Mouse (Mus musculus) hindbrain, postnatal 0 days (tissue): Measurements from ENCODE around the gene Rbms2. TPM values are rescaled to one million over a fixed set of nuclear protein-coding genes. Genes with fewer than 3 reads are reported as not detected.
"Not testable (repeated sequence)": the region's sequence is repeated elsewhere in the genome, so short reads cannot be mapped to it uniquely, and the experiment has no call there.

ENCODE experiments used
- ATAC-seq: fragments of 200-750 bp; cut with Nextera tagmentation; 2 replicates; pipeline ENCODE4 v1.8.0; 2017; ENCODE audit warnings: mild to moderate bottlenecking, moderate TSS enrichment, moderate library complexity
- DNase-seq: peaks from one replicate; pipeline ENCODE4 v3.0.0-alpha.2; 2015; ENCODE audit warnings: low spot score
- H3K27ac ChIP-seq: fragments of 300-500 bp; sonication (generic); 2 replicates; pipeline ENCODE4 v1.5.1; 2014; ENCODE audit warnings: mild to moderate bottlenecking
- H3K27me3 ChIP-seq: fragments of 300-500 bp; sonication (generic); 2 replicates; pipeline ENCODE4 v1.6.1; 2014; ENCODE audit warnings: low read length, mixed read lengths; ENCODE audit not compliant: insufficient read depth
- H3K36me3 ChIP-seq: fragments of 300-500 bp; sonication (generic); 2 replicates; pipeline ENCODE4 v1.6.1; 2014; ENCODE audit warnings: low read length, mixed read lengths; ENCODE audit not compliant: insufficient read depth
- H3K4me1 ChIP-seq: fragments of 300-500 bp; sonication (generic); 2 replicates; pipeline ENCODE4 v1.6.1; 2014; ENCODE audit warnings: antibody characterized with exemption, low read length, mixed read lengths; ENCODE audit not compliant: insufficient read depth
- H3K4me2 ChIP-seq: fragments of 300-500 bp; sonication (generic); 2 replicates; pipeline ENCODE4 v1.6.1; 2014; ENCODE audit warnings: low read depth, mild to moderate bottlenecking, low read length, moderate library complexity, mixed read lengths
- H3K4me3 ChIP-seq: fragments of 300-500 bp; sonication (generic); 2 replicates; pipeline ENCODE4 v1.5.1; 2014; ENCODE audit warnings: low read length
- H3K9ac ChIP-seq: fragments of 300-500 bp; sonication (generic); replicated peaks from 2 replicates; pipeline ENCODE4 v1.6.1; 2014; ENCODE audit warnings: mild to moderate bottlenecking, low read length, moderate library complexity, mixed read lengths
- H3K9me3 ChIP-seq: fragments of 300-500 bp; sonication (generic); 2 replicates; pipeline ENCODE4 v1.6.1; 2016; ENCODE audit warnings: low read length, mixed read lengths
- CTCF ChIP-seq: IDR thresholded peaks from 2 replicates; pipeline ENCODE4 v1.5.1; 2016; ENCODE audit warnings: antibody characterized with exemption, control low read depth, low read depth
- WGBS: fragments of 180-500 bp; shearing (Covaris S2); extraction: QIAGEN DNeasy Blood & Tissue Kit; methylation state at CpG from one replicate; pipeline ENCODE4 v1.1.7; 2014; 5-methylcytosine and 5-hydroxymethylcytosine counted together
- polyA plus RNA-seq: library from polyadenylated mRNA; unstranded; fragments of >200 nt; fragmentation: Nextera tagmentation; extraction: Ambion mirVana; gene quantifications from 2 replicates; pipeline ENCODE4 v1.2.1, GENCODE M21; 2015
- total RNA-seq: library from RNA; depleted of rRNA; stranded (reverse); fragments of >200 nt; gene quantifications from 2 replicates; pipeline ENCODE4 v1.2.3, GENCODE M21; 2014

Gene Rbms2
- total and polyA plus RNA-seq, 2 experiments from 2014 or later, result 7.3 to 13.2 TPM

DNA sequence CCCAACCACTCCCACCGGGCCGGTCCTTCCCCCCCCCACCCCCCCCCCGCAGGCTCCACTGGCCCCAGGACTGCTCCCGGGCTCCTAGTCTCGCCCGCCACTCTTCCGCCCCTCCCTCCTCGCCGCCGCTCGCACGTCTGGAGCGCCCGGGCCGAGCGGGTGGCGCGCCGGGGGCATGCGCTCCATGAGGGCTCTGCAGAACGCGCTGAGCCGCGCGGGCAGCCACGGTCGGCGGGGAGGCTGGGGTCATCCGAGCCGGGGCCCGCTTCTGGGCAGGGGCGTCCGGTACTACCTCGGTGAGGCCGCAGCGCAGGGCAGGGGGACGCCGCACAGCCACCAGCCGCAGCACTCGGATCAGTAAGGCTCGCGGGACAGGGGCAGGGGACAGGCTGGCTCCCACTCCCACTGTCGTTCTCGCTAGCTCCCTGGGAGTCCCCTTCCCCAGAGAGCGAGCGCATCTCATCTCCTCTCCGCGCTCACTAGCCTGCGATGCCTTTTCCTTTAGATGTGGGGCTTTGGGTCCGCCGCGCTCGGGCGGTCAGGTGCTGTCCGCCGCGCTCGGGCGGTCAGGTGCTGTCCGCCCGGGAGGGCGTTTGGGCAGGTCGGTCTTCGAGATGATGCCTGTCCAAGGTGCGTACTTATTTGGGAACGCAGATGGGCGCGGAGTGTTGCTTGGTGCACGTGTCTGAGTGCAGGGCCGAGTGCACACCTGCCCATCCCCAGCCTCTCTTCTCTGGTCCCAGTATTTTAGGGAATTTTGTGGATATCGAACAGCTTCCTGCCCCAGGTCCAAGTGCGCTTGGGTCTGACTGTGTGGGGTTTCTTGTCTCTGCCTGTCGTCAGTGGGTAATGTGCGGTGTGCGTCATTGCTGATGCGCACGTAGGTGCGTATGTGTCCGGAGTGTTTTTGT is 14.7 kb upstream of the Rbms2 start:
- Histone ChIP-seq H3K4me2 (peak overlapping the region; percentile 99), H3K36me3 (no peaks in the 10 kb centered on the region), H3K9me3 (no peaks in the 10 kb centered on the region), H3K4me3 (peak overlapping the region; percentile 64), H3K9ac (peak overlapping the region; percentile 68), H3K27ac (no peak overlapping the region), H3K27me3 (no peaks in the 10 kb centered on the region), H3K4me1 (no peaks in the 10 kb centered on the region)
- DNase-seq (peak; percentile 48), ATAC-seq (peak; percentile 88)
- WGBS, result under 1% methylated on average over 61 of the region's 79 CpGs
- TF ChIP-seq CTCF, result no peak

DNA sequence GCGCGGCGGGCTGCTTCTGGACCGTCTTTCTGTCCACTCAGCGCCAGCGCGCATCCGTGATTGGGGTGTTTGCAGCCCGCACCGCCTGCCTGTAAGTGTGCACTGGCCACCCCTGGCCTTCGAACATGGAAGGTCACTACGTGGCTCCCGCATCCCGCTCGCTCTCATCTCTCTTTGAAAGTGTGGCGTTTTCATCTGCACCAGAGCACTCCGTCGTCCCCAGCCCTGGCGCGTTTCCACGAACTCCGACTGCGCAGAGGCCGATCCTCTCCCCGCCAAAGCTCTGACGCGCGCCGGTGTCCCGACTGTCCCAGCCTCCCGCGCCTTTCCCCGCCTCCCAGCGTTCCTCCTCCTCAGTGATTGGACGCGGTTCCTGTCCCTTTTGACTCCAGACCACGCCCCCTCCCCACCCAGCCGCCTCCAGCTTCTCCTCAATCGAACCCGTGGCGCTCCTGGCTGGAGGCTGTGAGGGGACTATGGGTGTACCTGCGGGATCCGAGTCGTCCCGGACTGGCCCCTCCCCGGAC is 14.0 kb upstream of the Rbms2 start, which contains the start of gene Gls2:
Gene Gls2, plus strand, starts transcription at position 434 of the 527 bp plus-strand sequence.
- peak; percentile 98 for ATAC-seq
- Histone ChIP-seq H3K4me3 (peak within 1 kb of the TSS; percentile 64), H3K4me1 (no peaks in the 10 kb centered on the region), H3K27ac (no peak within 1 kb of the TSS), H3K27me3 (no peaks in the 10 kb centered on the region), H3K4me2 (peak within 1 kb of the TSS; percentile 99), H3K9ac (peak within 1 kb of the TSS; percentile 68), H3K9me3 (no peaks in the 10 kb centered on the region), H3K36me3 (no peaks in the 10 kb centered on the region)
- under 1% methylated on average over 46 of the region's 46 CpGs for WGBS
- DNase-seq, result peak; percentile 96
- TF ChIP-seq CTCF, result no peak

DNA sequence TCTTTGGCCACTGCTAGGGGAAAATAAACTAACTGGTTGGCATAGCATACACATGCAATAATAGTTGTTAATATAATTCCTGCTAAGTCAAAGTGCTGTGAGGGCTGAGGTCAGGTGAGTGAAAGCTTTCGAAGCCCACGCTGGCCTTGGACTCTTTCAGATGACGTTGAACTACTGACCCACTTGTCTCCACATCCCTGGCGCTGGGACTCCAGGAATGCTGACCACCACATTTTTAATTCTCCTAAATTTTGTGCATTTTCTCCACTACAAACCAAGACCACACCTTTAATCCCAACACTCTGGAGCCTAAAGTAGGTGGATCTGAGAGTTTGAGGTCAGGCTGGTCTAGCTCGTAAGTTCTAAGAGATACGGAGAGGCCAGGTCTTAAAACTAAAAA is 13.0 kb upstream of the Rbms2 start:
- Histone ChIP-seq H3K4me3 (no peak overlapping the region), H3K36me3 (no peaks in the 10 kb centered on the region), H3K4me2 (no peak overlapping the region), H3K9ac (no peak overlapping the region), H3K9me3 (no peaks in the 10 kb centered on the region), H3K27me3 (no peaks in the 10 kb centered on the region), H3K4me1 (no peaks in the 10 kb centered on the region), H3K27ac (no peak overlapping the region)
- DNase-seq (no peak), ATAC-seq (no peak)
- WGBS, result 94% methylated on average over 6 of the region's 6 CpGs
- no peak for TF ChIP-seq CTCF

DNA sequence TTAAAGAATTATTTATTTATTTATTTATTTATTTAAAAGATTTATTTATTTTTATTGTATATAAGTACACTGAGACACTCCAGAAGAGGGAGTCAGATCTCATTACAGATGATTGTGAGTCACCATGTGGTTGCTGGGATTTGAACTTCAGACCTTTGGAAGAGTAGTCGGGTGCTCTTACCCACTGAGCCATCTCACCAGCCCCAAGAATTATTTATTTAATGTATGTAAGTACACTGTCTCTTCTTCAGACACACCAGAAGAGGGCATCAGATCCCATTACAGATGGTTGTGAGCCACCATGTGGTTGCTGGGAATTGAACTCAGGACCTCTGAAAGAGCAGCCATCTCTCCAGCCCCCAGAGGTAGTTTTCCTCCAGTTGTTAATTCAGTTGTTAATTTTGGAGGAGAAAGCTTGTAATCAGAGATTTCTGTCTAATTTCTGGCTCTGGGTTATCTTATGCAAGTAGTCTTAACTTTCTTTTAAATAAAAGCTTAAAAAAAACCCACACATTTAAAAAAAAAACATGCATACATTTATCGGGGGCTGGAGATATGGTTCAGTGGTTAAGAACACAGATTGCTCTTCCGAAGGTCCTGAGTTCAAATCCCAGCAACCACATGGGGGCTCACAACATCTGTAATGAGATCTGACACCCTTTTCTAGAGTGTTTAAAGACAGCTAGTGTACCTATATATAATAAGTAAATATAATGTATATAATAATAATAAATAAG is 12.1 kb upstream of the Rbms2 start:
- H3K4me3 ChIP-seq, DNase-seq, H3K4me2 ChIP-seq, ATAC-seq, H3K36me3 ChIP-seq, H3K27me3 ChIP-seq, H3K4me1 ChIP-seq, H3K9ac ChIP-seq, H3K27ac ChIP-seq, H3K9me3 ChIP-seq: not testable (repeated sequence)
- WGBS, result 90% methylated on average over 3 of the region's 3 CpGs

DNA sequence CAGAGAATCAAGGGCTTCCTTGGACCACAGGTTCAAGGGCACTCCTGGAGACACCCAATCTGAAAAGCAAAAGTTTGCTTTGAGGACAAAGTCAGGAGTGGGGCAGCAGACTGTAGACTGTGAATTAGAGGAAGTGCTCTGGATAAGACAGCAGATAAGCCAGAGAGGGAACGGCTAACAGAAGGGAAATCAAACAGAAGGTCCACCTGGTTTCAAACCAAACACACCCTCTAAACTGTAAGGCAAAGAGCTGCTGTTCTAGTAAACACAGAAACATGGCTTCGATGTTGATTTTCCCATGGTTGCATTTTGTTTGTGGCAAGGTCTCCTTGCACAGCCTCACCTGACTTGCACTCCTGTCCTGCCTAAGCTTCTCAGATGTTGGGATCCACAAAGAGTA is 11.4 kb upstream of the Rbms2 start:
- Histone ChIP-seq H3K27ac (no peak overlapping the region), H3K4me1 (no peaks in the 10 kb centered on the region), H3K27me3 (no peaks in the 10 kb centered on the region), H3K4me3 (no peak overlapping the region), H3K9ac (no peak overlapping the region), H3K36me3 (no peaks in the 10 kb centered on the region), H3K4me2 (no peak overlapping the region), H3K9me3 (no peaks in the 10 kb centered on the region)
- ATAC-seq, result no peak
- WGBS, result 82% methylated on average over 2 of the region's 2 CpGs
- DNase-seq, result no peak
- TF ChIP-seq CTCF, result no peak

DNA sequence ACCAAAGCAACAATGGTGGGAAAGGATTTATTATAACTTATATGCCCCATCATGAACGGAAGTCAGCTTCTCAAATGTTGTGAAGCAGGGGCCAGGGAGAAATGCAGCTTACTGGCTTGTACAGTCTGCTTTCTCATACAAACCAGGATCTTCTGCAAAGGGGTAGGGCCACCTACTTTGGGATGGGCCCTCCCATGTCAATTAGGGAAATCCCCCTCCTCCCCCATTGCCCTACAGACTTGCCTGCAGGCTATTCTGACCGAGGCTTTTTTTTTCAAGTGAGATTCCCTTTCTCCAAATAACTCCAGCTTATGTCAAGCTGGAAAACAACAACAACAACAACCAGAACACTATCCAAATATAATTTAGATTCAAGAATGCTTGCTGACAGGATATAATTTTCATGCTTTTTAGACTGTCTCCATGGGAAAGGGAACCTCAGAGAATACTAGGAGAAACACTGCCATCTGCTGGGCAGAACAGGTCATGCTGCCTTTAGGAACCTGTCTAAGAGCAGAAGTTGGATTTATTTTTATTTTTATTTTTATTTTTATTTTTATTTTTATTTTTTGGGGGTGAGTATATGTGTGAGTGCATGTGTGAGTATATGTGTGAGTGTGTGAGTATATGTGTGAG is 8.3 kb upstream of the Rbms2 start:
- Histone ChIP-seq H3K4me1 (no peaks in the 10 kb centered on the region), H3K4me3 (no peak overlapping the region), H3K27me3 (no peaks in the 10 kb centered on the region), H3K9me3 (no peaks in the 10 kb centered on the region), H3K36me3 (no peaks in the 10 kb centered on the region), H3K4me2 (no peak overlapping the region), H3K27ac (no peak overlapping the region), H3K9ac (no peak overlapping the region)
- 40% methylated on average over 2 of the region's 2 CpGs for WGBS
- DNase-seq, result peak; percentile 88
- ATAC-seq, result no peak
- peak; percentile 78 for TF ChIP-seq CTCF
